Mouse (Mus musculus): ENCODE results near the gene Tcf7l1. TPM values are rescaled to one million over a fixed set of nuclear protein-coding genes. Genes with fewer than 3 reads are reported as not detected.

Tcf7l1 gene
- polyA plus RNA-seq, 1 experiment from 2014 or later: 5.2 TPM

DNA sequence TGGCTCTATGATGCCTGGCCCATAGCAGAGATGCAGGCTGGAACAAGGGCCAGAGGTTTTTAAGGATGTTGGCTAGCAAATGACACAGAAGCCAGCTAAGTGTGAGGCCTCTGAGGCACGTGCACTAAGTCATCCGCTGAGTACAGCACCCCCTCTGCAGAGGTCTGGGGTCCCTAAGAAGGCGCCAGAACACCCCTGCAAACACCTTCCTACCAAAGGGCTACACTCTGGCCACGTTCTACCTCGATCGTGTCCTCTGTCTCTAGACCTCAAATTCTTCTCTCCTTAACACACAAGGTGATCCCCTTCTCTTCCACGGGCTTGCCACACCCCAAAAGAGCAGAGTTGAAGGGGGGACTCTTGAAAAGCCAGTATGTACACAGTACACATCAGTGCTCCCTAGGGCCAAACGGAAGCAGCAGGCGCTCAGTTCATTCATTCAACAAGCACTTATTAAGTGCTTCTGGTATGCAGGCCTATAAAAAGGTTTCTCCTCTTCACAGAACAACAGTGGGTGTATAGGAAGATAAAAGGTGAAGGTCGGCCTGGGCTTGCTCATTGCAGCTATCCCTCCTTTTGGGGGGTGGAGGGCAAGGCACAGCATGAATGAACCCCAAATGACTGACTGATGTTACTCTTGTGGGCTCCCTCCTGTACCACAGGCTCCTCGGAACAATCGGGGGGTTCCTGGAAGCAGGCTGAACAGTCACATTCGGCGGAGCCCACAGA, 59.1 kb downstream of the Tcf7l1 start:
- 0 out of 2 replicates have a peak overlapping the region, but pooled peaks have one; percentile 0 for H3K27ac ChIP-seq (ENCODE audit: low read depth, low read length)
- no peak overlapping the region for H3K9ac ChIP-seq (replicated peaks; ENCODE audit: low read depth, low read length)
- WGBS: 46% methylated on average over 14 of the region's 14 CpGs
- peaks cover 18% of the 10 kb centered on the region; the same call in 1 of the 2 replicates for H3K4me1 ChIP-seq (ENCODE audit: control insufficient read depth, insufficient read depth, low read length)
- H3K27me3 ChIP-seq (ENCODE audit: control insufficient read depth, insufficient read depth, low read length): no peaks in the 10 kb centered on the region
- no peaks in the 10 kb centered on the region for H3K9me3 ChIP-seq (ENCODE audit: control insufficient read depth, low read length)
- no peak overlapping the region for H3K4me2 ChIP-seq (ENCODE audit: low read depth, low read length)
- peak; percentile 5; the same call in 1 of the 2 replicates for ATAC-seq (ENCODE audit: low read depth)
- H3K36me3 ChIP-seq (ENCODE audit: control insufficient read depth, insufficient read depth, low read length): no peaks in the 10 kb centered on the region
- no peak overlapping the region for H3K4me3 ChIP-seq (ENCODE audit: low read depth, low read length)

DNA sequence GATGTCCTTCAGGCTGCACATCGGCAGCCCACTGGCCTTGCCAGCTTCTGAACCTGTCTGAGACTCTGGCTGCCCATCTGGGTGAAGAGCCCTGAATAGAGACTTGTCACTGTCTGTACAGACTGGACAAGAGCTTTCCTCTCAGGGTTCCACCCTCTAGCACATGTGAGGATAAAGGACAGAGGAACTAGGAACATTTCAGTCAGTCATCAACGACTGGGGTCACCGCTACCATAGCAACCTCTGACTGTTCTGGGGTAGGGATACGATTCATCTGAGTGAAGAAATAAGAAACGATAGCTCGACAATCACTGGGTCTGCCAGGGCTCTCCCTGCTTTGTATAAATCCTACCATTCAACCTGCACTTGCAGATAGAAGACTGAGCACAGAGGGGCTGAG, 61.2 kb downstream of the Tcf7l1 start:
- Histone ChIP-seq H3K27ac (ENCODE audit: low read depth, low read length) (no peak overlapping the region), H3K4me2 (ENCODE audit: low read depth, low read length) (no peak overlapping the region), H3K36me3 (ENCODE audit: control insufficient read depth, insufficient read depth, low read length) (no peaks in the 10 kb centered on the region), H3K4me1 (ENCODE audit: control insufficient read depth, insufficient read depth, low read length) (peaks cover 18% of the 10 kb centered on the region; the same call in 1 of the 2 replicates), H3K4me3 (ENCODE audit: low read depth, low read length) (no peak overlapping the region), H3K27me3 (ENCODE audit: control insufficient read depth, insufficient read depth, low read length) (no peaks in the 10 kb centered on the region), H3K9me3 (ENCODE audit: control insufficient read depth, low read length) (no peaks in the 10 kb centered on the region), H3K9ac (replicated peaks; ENCODE audit: low read depth, low read length) (no peak overlapping the region)
- no peak for ATAC-seq (ENCODE audit: low read depth)
- whole genome bisulfite sequencing: 28% methylated on average over 6 of the region's 6 CpGs

DNA sequence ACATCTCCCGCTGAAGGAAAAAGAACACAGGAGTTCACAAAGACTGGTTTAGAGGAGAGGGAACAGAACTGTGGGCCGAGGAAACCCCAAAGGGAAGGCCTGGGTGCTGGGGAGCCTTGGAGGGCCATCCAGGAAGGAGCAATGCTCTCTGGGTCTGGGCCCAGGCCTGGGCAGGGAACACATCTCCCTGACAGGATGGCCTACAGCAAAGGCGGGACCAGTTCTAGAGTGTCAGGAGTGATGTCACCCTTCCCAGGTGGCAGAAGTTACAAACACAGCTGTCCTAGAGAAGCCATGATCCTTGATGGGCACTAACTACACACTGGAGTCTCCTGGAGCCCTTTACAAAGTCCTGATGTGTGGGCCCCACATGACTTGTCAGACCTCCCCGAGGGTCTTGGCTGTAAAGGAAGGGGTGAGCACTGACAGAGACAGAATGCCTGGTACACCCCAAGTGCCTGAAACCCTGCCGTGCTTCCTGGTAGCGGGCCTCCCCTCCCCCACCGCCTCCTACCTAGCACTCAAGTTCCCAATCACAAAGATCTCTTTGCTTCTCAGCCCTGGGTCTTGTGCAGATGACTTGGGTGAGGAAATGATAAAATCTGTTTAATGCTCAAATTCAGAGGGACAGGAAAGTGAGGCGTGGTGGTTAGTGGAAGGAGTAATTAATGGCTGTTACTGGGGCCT, 64.4 kb downstream of the Tcf7l1 start:
- 65% methylated on average over 8 of the region's 8 CpGs for WGBS
- H3K9me3 ChIP-seq (ENCODE audit: control insufficient read depth, low read length): no peaks in the 10 kb centered on the region
- no peak for ATAC-seq (ENCODE audit: low read depth)
- no peak overlapping the region for H3K4me2 ChIP-seq (ENCODE audit: low read depth, low read length)
- H3K9ac ChIP-seq (replicated peaks; ENCODE audit: low read depth, low read length): no peak overlapping the region
- H3K27ac ChIP-seq (ENCODE audit: low read depth, low read length): no peak overlapping the region
- H3K27me3 ChIP-seq (ENCODE audit: control insufficient read depth, insufficient read depth, low read length): no peaks in the 10 kb centered on the region
- no peak overlapping the region for H3K4me3 ChIP-seq (ENCODE audit: low read depth, low read length)
- H3K36me3 ChIP-seq (ENCODE audit: control insufficient read depth, insufficient read depth, low read length): no peaks in the 10 kb centered on the region
- peaks cover 12% of the 10 kb centered on the region; the same call in 1 of the 2 replicates for H3K4me1 ChIP-seq (ENCODE audit: control insufficient read depth, insufficient read depth, low read length)

DNA sequence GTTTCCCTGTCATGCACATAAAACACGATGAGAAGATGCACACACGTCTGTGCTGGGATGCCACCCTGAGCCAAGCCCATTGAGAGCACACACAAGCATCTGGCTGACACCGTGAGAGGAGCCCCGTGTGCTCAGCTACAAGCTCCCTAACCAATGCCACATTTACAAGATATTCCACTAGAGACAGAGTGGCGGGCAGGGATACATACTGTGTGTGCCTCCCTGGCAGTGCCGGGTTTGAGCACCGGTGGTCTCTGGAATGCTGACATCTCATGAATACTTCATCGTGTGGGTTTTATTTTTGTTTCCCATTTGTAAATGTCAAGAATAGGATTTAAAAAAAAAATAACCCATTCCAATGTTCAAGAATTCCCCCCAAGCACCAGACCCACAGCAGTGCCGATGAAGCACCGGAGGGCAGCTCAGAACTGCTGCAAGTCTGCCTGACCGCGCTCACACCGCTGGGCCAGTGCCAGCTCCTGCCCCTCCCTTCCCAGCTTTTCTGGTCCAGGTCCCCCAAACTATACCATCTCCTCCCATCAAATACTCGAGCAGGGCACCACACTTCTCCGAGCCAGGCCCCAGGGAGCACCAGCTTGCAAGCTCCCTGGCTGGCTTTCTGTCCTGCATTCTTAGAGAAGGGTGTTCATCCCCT, 65.2 kb downstream of the Tcf7l1 start:
- no peak overlapping the region for H3K27ac ChIP-seq (ENCODE audit: low read depth, low read length)
- 66% methylated on average over 15 of the region's 15 CpGs for WGBS

DNA sequence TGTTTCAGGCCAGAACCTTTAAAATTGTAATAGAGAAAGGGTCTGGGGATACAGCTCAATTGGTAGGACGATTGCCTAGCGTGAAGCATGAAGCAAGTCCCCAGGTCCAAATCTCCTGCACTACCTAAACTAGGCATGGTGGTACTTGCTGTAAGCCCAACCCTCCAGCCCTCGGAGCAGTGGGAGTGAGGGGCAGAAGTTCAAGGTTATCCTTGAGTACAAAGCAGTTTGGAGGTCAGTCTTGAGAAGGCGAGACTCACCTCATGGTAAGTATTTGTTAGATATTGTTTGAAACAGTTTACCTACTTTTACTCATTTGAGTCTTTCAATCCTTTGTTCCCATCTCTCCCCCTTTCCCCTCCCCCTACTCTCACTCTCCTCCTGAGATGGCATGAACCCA, 65.9 kb downstream of the Tcf7l1 start:
- no peaks in the 10 kb centered on the region for H3K9me3 ChIP-seq (ENCODE audit: control insufficient read depth, low read length)
- 94% methylated on average over 4 of the region's 4 CpGs for WGBS
- H3K4me1 ChIP-seq (ENCODE audit: control insufficient read depth, insufficient read depth, low read length): peaks cover 6% of the 10 kb centered on the region; the same call in 1 of the 2 replicates
- no peaks in the 10 kb centered on the region for H3K36me3 ChIP-seq (ENCODE audit: control insufficient read depth, insufficient read depth, low read length)
- no peak overlapping the region for H3K4me2 ChIP-seq (ENCODE audit: low read depth, low read length)
- no peaks in the 10 kb centered on the region for H3K27me3 ChIP-seq (ENCODE audit: control insufficient read depth, insufficient read depth, low read length)
- H3K27ac ChIP-seq (ENCODE audit: low read depth, low read length): no peak overlapping the region
- ATAC-seq (ENCODE audit: low read depth): no peak
- no peak overlapping the region for H3K9ac ChIP-seq (replicated peaks; ENCODE audit: low read depth, low read length)
- no peak overlapping the region for H3K4me3 ChIP-seq (ENCODE audit: low read depth, low read length)

More for the DNA sequence above, 65.2 kb downstream of the Tcf7l1 start:
- Histone ChIP-seq H3K27me3 (ENCODE audit: control insufficient read depth, insufficient read depth, low read length) (no peaks in the 10 kb centered on the region), H3K4me2 (ENCODE audit: low read depth, low read length) (no peak overlapping the region), H3K4me3 (ENCODE audit: low read depth, low read length) (no peak overlapping the region), H3K9me3 (ENCODE audit: control insufficient read depth, low read length) (no peaks in the 10 kb centered on the region), H3K9ac (replicated peaks; ENCODE audit: low read depth, low read length) (no peak overlapping the region), H3K4me1 (ENCODE audit: control insufficient read depth, insufficient read depth, low read length) (peaks cover 10% of the 10 kb centered on the region; the same call in 1 of the 2 replicates), H3K36me3 (ENCODE audit: control insufficient read depth, insufficient read depth, low read length) (no peaks in the 10 kb centered on the region)
- no peak for ATAC-seq (ENCODE audit: low read depth)

DNA sequence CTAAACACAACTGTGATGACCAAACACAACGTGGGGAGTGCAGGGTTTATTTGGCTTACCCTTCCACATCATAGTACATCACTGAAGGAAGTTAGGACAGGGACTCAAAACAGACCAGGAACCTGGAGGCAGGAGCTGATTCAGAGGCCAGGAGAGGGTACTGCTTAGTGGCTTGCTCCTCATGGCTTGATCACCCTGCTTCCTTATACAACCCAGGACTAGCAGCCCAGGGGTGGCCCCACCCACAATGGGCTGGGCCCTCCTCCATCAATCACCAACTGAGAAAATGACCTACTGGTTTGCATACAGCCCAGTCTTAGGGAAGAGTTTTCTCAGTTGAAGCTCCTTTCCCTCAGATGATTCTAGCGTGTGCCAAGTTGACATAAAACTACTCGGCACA, 68.2 kb downstream of the Tcf7l1 start:
- Histone ChIP-seq H3K27ac (ENCODE audit: low read depth, low read length) (no peak overlapping the region), H3K9ac (replicated peaks; ENCODE audit: low read depth, low read length) (no peak overlapping the region), H3K4me1 (ENCODE audit: control insufficient read depth, insufficient read depth, low read length) (no peaks in the 10 kb centered on the region), H3K4me3 (ENCODE audit: low read depth, low read length) (no peak overlapping the region), H3K4me2 (ENCODE audit: low read depth, low read length) (no peak overlapping the region), H3K27me3 (ENCODE audit: control insufficient read depth, insufficient read depth, low read length) (no peaks in the 10 kb centered on the region), H3K9me3 (ENCODE audit: control insufficient read depth, low read length) (no peaks in the 10 kb centered on the region), H3K36me3 (ENCODE audit: control insufficient read depth, insufficient read depth, low read length) (no peaks in the 10 kb centered on the region)
- no peak for ATAC-seq (ENCODE audit: low read depth)
- 85% methylated on average over 3 of the region's 3 CpGs for WGBS

DNA sequence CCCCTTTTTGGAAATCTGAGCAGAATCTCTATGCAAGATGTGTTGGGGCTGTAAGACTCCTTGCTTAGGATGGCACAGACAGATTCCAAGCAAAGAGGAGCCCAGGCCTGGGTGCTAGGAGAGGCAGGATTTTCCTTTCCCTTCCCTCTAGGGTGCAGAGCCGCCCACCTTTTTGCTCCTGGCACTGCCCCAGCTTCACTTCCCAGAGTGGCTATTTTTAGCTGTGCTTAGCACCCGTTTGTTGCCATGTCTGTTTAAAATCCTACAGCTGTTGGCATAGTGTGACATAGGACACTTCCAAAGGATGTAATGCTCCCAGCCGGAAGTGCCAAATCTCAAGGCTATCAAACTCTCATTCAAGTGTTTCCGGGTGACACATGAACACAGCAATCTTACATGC, 74.3 kb downstream of the Tcf7l1 start:
- no peaks in the 10 kb centered on the region for H3K27me3 ChIP-seq (ENCODE audit: control insufficient read depth, insufficient read depth, low read length)
- H3K9me3 ChIP-seq (ENCODE audit: control insufficient read depth, low read length): no peaks in the 10 kb centered on the region
- no peak for ATAC-seq (ENCODE audit: low read depth)
- no peak overlapping the region for H3K9ac ChIP-seq (replicated peaks; ENCODE audit: low read depth, low read length)
- H3K4me3 ChIP-seq (ENCODE audit: low read depth, low read length): no peak overlapping the region
- H3K4me2 ChIP-seq (ENCODE audit: low read depth, low read length): no peak overlapping the region
- peaks cover 19% of the 10 kb centered on the region; the same call in 1 of the 2 replicates for H3K4me1 ChIP-seq (ENCODE audit: control insufficient read depth, insufficient read depth, low read length)
- no peak overlapping the region for H3K27ac ChIP-seq (ENCODE audit: low read depth, low read length)
- WGBS: 46% methylated on average over 4 of the region's 4 CpGs
- no peaks in the 10 kb centered on the region for H3K36me3 ChIP-seq (ENCODE audit: control insufficient read depth, insufficient read depth, low read length)

DNA sequence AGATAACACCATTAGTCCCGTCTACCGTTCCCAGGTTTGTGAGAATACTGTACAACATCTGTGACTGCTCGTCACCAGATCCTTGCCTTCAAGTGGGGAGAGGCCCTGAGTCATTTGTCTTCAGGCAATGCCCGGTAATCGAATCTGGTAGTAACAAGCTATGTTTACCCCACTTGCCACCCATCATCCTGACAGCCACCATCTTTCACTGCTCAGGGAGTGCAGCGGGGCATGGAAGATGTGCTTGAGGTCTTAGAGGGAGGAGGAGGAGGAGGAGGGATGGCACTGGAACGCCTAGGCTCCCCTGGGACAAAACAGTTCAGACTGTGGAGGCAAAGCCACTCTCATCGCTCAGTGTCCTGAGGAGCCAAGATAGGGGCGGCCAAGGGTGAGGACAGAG, 74.8 kb downstream of the Tcf7l1 start:
- Histone ChIP-seq H3K4me1 (ENCODE audit: control insufficient read depth, insufficient read depth, low read length) (peaks cover 19% of the 10 kb centered on the region; the same call in 1 of the 2 replicates), H3K27ac (ENCODE audit: low read depth, low read length) (no peak overlapping the region), H3K27me3 (ENCODE audit: control insufficient read depth, insufficient read depth, low read length) (no peaks in the 10 kb centered on the region), H3K9me3 (ENCODE audit: control insufficient read depth, low read length) (no peaks in the 10 kb centered on the region), H3K9ac (replicated peaks; ENCODE audit: low read depth, low read length) (no peak overlapping the region), H3K4me2 (ENCODE audit: low read depth, low read length) (no peak overlapping the region), H3K36me3 (ENCODE audit: control insufficient read depth, insufficient read depth, low read length) (no peaks in the 10 kb centered on the region), H3K4me3 (ENCODE audit: low read depth, low read length) (no peak overlapping the region)
- WGBS: 24% methylated on average over 9 of the region's 9 CpGs
- no peak for ATAC-seq (ENCODE audit: low read depth)
